Mouse (Mus musculus): ENCODE results near the gene Ager.

DNA sequence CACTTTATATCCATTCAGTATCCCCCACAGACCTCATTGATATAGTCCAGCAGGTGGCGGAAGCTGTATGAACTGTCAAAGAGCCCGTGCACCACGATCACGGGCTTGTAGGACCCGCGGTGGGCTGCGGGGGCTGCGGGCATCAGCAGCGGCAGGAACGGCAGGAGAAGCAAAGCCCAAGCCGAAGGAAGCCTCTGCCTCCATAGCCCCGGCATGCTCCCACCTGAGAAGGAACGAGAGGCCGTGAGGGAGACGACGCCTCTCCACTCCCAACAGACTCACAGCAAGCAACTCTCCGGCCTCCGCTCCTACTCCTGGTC is 29.1 kb downstream of the Ager start:
- TF ChIP-seq CTCF (conservative IDR thresholded peaks at IDR 0.05; ENCODE audit: insufficient read depth, insufficient read length, low read depth, low read length) (peak; percentile 41; the same call in 1 of the 2 replicates), POLR2A (IDR thresholded peaks at IDR 0.05; ENCODE audit: low read depth, low read length) (no peak)
